In genomic region chr11:70458688-70459600, GRCm38 (mm10) we compare ENCODE assay signal across 8 mouse cellular contexts. TPM values are rescaled to one million over a fixed set of nuclear protein-coding genes. Genes with fewer than 3 reads are reported as not detected.
A peak's percentile ranks its signal among the peaks of the same experiment; 100 is the strongest.
DNase-seq lines count a peak whose midpoint lies in the region; ATAC-seq and TF ChIP-seq lines count a peak whose summit lies in the region.

TSS of gene Zmynd15 (plus strand) at chr11:70459433.

- peak; percentile 29 for DNase-seq in lung, embryonic 14.5 days
- no peak for DNase-seq in lung, postnatal 4 days
- no peak for DNase-seq in forebrain, embryonic 14.5 days (ENCODE audit: low spot score)
- no peak for DNase-seq in liver, postnatal 0 days
- DNase-seq in testis, postnatal 14 days (ENCODE audit: low spot score): no peak
- DNase-seq in frontal cortex, postnatal 25 days (ENCODE audit: low spot score in 2 of 2): no peak
- DNase-seq in right cerebral cortex, adult 2 months (ENCODE audit: low spot score in 2 of 2): no peak

- WGBS in lung, embryonic 14.5 days: 13% methylated on average over 32 of the region's 32 CpGs
- 19% methylated on average over 31 of the region's 32 CpGs for WGBS in forebrain, embryonic 14.5 days
- WGBS in liver, postnatal 0 days (ENCODE audit: insufficient replicate concordance): 16% methylated on average over 30 of the region's 32 CpGs
- WGBS in stomach, embryonic 15.5 days: 15% methylated on average over 32 of the region's 32 CpGs

- no peak for TF ChIP-seq EP300 in liver, postnatal 0 days (IDR thresholded peaks at IDR 0.05; ENCODE audit: low read depth)

- H3K4me1 ChIP-seq in lung, embryonic 14.5 days (ENCODE audit: insufficient read depth): peaks cover 7% of the 10 kb centered on the region; the same call in 1 of the 2 replicates
- H3K4me1 ChIP-seq in forebrain, embryonic 14.5 days (ENCODE audit: control insufficient read depth, insufficient read depth, low read length): peaks cover 7% of the 10 kb centered on the region; the same call in 1 of the 2 replicates
- H3K4me1 ChIP-seq in liver, postnatal 0 days (ENCODE audit: insufficient read depth): peaks cover 4% of the 10 kb centered on the region
- H3K4me1 ChIP-seq in stomach, embryonic 15.5 days: peaks cover 10% of the 10 kb centered on the region; the same call in 1 of the 2 replicates

- H3K27me3 ChIP-seq in lung, embryonic 14.5 days (ENCODE audit: insufficient read depth, low read length): peaks cover 12% of the 10 kb centered on the region
- peaks cover 30% of the 10 kb centered on the region for H3K27me3 ChIP-seq in forebrain, embryonic 14.5 days (replicated peaks; ENCODE audit: control insufficient read depth, insufficient read depth, low read length)
- H3K27me3 ChIP-seq in liver, postnatal 0 days (ENCODE audit: insufficient read depth, low read length): peaks cover 21% of the 10 kb centered on the region
- no peaks in the 10 kb centered on the region for H3K27me3 ChIP-seq in stomach, embryonic 15.5 days (replicated peaks)

- H3K4me2 ChIP-seq in lung, embryonic 14.5 days: peak within 1 kb of the TSS; percentile 98
- H3K4me2 ChIP-seq in forebrain, embryonic 14.5 days (ENCODE audit: low read length): peak within 1 kb of the TSS; percentile 68
- peak within 1 kb of the TSS; percentile 82 for H3K4me2 ChIP-seq in liver, postnatal 0 days (ENCODE audit: low read depth, low read length)
- H3K4me2 ChIP-seq in stomach, embryonic 15.5 days: peak within 1 kb of the TSS; percentile 99

- H3K4me3 ChIP-seq in lung, embryonic 14.5 days (ENCODE audit: low read depth, low read length): peak within 1 kb of the TSS; percentile 63
- H3K4me3 ChIP-seq in forebrain, embryonic 14.5 days (ENCODE audit: low read depth, low read length): peak within 1 kb of the TSS; percentile 36
- peak within 1 kb of the TSS; percentile 58 for H3K4me3 ChIP-seq in liver, postnatal 0 days (ENCODE audit: low read depth, low read length)
- H3K4me3 ChIP-seq in stomach, embryonic 15.5 days (replicated peaks): peak within 1 kb of the TSS; percentile 62

- H3K36me3 ChIP-seq in lung, embryonic 14.5 days (ENCODE audit: insufficient read depth): no peaks in the 10 kb centered on the region
- H3K36me3 ChIP-seq in forebrain, embryonic 14.5 days (ENCODE audit: control insufficient read depth, insufficient read depth, low read length): no peaks in the 10 kb centered on the region
- H3K36me3 ChIP-seq in liver, postnatal 0 days (replicated peaks; ENCODE audit: insufficient read depth, low read length): no peaks in the 10 kb centered on the region
- no peaks in the 10 kb centered on the region for H3K36me3 ChIP-seq in stomach, embryonic 15.5 days

- peak within 1 kb of the TSS; percentile 64 for H3K9ac ChIP-seq in lung, embryonic 14.5 days
- H3K9ac ChIP-seq in forebrain, embryonic 14.5 days (ENCODE audit: low read length): peak within 1 kb of the TSS; percentile 63
- H3K9ac ChIP-seq in liver, postnatal 0 days (replicated peaks): peak within 1 kb of the TSS; percentile 63
- peak within 1 kb of the TSS; percentile 47; the same call in 1 of the 2 replicates for H3K9ac ChIP-seq in stomach, embryonic 15.5 days

- no peak within 1 kb of the TSS for H3K27ac ChIP-seq in lung, embryonic 14.5 days (ENCODE audit: low read depth)
- no peak within 1 kb of the TSS for H3K27ac ChIP-seq in forebrain, embryonic 14.5 days (ENCODE audit: low read depth, low read length)
- H3K27ac ChIP-seq in liver, postnatal 0 days (ENCODE audit: low read depth): peak within 1 kb of the TSS; percentile 66
- H3K27ac ChIP-seq in stomach, embryonic 15.5 days: no peak within 1 kb of the TSS

- no peaks in the 10 kb centered on the region for H3K9me3 ChIP-seq in lung, embryonic 14.5 days (ENCODE audit: low read depth, low read length)
- H3K9me3 ChIP-seq in forebrain, embryonic 14.5 days (replicated peaks; ENCODE audit: control insufficient read depth, low read length): no peaks in the 10 kb centered on the region
- H3K9me3 ChIP-seq in liver, postnatal 0 days (ENCODE audit: low read length): no peaks in the 10 kb centered on the region
- no peaks in the 10 kb centered on the region for H3K9me3 ChIP-seq in stomach, embryonic 15.5 days

- peak; percentile 29; the same call in 1 of the 2 replicates for ATAC-seq in lung, embryonic 14.5 days (ENCODE audit: insufficient read depth)
- ATAC-seq in forebrain, embryonic 14.5 days: no peak
- ATAC-seq in liver, postnatal 0 days: peak; percentile 8; the same call in 1 of the 2 replicates
- no peak for ATAC-seq in stomach, embryonic 15.5 days (ENCODE audit: insufficient read depth, low FRiP score, low read depth)

- no peak for TF ChIP-seq CTCF in lung, embryonic 14.5 days (IDR thresholded peaks at IDR 0.05; ENCODE audit: low read depth)
- TF ChIP-seq CTCF in liver, postnatal 0 days (IDR thresholded peaks at IDR 0.05; ENCODE audit: low read depth): no peak

RNA-seq across cellular contexts. Expression of gene Zmynd15, which starts in this region (rescaled TPM):
- polyA plus RNA-seq in lung, embryonic 14.5 days (2014; fragmentation: Nextera tagmentation; extraction: Ambion mirVana): 0.28 and 0.65 TPM in 2 replicates
- 0.19 and 0.42 TPM in 2 replicates for polyA plus RNA-seq in forebrain, embryonic 14.5 days (2014; fragmentation: Nextera tagmentation; extraction: Ambion mirVana)
- 0.59 and 0.70 TPM in 2 replicates for polyA plus RNA-seq in liver, postnatal 0 days (2015; fragmentation: Nextera tagmentation; extraction: Ambion mirVana)
- polyA plus RNA-seq in stomach, embryonic 15.5 days (2015; fragmentation: Nextera tagmentation; extraction: Ambion mirVana): 0.73 and 0.75 TPM in 2 replicates

Comparison
In these comparisons a context has a peak if more than half of its experiments do, and no peak if none do; other contexts are left out.
1. Peak in DNase-seq, ATAC-seq, H3K4me3 ChIP-seq, H3K9ac ChIP-seq and H3K4me2 ChIP-seq in lung, embryonic 14.5 days; RNA of the gene not detected or under 1 TPM.
2. Peak in ATAC-seq, H3K4me3 ChIP-seq, H3K27ac ChIP-seq, H3K9ac ChIP-seq and H3K4me2 ChIP-seq in liver, postnatal 0 days; RNA of the gene not detected or under 1 TPM.